Mouse (Mus musculus): Measurements from ENCODE around the gene Bcas3. TPM values are rescaled to one million over a fixed set of nuclear protein-coding genes. Genes with fewer than 3 reads are reported as not detected.

Bcas3 gene
- total RNA-seq, 1 experiment from 2014 or later: 19.2 TPM

DNA sequence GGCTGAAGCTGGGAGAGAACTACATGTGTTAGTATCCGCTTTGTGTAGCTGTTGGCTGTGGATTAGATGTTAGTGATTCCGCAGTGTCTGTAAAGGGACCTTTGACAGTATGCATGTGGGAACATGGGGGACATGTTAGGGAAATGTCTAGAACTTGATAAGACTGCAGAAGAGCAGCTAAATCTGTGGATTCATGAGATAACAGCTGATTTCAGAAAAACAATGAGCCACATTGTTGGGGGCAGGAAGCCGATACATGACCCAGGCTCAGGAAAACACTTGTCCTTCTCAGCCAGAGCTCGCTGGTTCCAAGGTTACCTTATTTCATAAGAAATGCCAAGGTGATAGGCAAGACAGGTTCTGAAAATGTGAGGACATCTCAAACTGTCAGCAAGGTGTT, 307.3 kb downstream of the Bcas3 start:
- no peak for ATAC-seq (replicated peaks in 1 of 2; ENCODE audit: insufficient read depth in 1 of 2, low FRiP score in 2 of 2, low TSS enrichment in 1 of 2, low read depth in 1 of 2, poor library complexity in 2 of 2, severe bottlenecking in 2 of 2)

DNA sequence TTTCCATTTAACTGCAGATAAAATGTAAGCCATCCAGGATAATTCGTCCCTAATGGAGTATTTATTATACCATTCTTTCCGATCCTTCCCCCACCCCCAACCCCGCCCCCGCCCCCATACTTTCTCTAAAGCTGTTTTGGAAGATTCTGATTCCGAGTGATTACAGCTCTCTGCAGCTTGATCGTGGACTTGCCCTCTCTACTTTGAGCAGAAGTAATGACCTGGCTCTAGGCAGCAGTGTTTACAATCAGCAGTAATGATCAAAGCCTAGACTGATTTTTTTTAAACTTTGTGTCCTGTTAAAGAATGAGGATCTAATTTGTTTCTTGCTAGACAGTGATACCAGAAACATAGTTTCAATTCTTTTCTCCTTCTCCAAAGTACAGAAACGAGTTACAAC, 314.2 kb downstream of the Bcas3 start:
- no peak for ATAC-seq (replicated peaks in 1 of 2; ENCODE audit: insufficient read depth in 1 of 2, low FRiP score in 2 of 2, low TSS enrichment in 1 of 2, low read depth in 1 of 2, poor library complexity in 2 of 2, severe bottlenecking in 2 of 2)

DNA sequence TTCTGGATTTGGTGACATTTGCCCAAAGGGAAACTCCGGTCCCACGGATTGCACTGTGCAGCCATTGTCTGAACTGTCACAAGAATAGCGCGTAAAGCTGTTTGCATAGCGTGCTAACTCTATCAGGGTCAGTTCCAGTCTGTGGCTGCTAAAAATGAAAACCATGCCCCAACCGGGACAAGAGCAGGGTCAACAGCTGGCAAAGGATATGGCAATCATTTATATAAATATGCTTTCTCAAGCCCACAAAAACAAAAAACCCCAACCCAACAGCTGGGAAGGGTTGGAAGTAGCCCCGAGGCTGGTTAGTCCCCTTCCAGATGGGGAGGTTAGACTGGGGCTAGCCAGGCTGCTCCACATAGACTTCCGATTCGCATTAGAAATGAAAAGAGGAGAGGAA, 314.8 kb downstream of the Bcas3 start:
- ATAC-seq (replicated peaks in 1 of 2; ENCODE audit: insufficient read depth in 1 of 2, low FRiP score in 2 of 2, low TSS enrichment in 1 of 2, low read depth in 1 of 2, poor library complexity in 2 of 2, severe bottlenecking in 2 of 2): no peak

- ATAC-seq (replicated peaks in 1 of 2; ENCODE audit: insufficient read depth in 1 of 2, low FRiP score in 2 of 2, low TSS enrichment in 1 of 2, low read depth in 1 of 2, poor library complexity in 2 of 2, severe bottlenecking in 2 of 2): no peak
Measured at GRCm38 (mm10) chr11:85672881-85673475, 320.0 kb downstream of the Bcas3 start.

DNA sequence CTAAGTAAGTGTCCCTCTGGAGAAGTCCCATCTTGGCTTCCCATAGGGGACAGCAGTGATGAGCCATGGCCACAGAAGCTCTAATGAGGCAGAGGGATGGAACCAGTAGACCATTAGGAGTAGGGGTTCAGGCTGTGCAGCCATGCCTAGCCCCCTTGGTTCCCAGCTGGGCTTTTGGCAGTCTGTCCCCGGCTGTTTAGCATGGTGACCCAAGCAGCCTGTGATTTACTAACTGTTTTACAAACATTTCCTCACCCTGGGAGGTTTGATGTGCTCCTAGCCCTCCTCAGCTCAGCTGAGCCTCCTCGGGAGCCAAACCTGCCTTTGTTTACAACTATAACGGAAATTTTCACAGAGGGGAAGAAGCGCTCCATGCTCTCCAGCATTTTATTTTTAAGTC, 322.3 kb downstream of the Bcas3 start:
- ATAC-seq (replicated peaks in 1 of 2; ENCODE audit: insufficient read depth in 1 of 2, low FRiP score in 2 of 2, low TSS enrichment in 1 of 2, low read depth in 1 of 2, poor library complexity in 2 of 2, severe bottlenecking in 2 of 2): no peak

DNA sequence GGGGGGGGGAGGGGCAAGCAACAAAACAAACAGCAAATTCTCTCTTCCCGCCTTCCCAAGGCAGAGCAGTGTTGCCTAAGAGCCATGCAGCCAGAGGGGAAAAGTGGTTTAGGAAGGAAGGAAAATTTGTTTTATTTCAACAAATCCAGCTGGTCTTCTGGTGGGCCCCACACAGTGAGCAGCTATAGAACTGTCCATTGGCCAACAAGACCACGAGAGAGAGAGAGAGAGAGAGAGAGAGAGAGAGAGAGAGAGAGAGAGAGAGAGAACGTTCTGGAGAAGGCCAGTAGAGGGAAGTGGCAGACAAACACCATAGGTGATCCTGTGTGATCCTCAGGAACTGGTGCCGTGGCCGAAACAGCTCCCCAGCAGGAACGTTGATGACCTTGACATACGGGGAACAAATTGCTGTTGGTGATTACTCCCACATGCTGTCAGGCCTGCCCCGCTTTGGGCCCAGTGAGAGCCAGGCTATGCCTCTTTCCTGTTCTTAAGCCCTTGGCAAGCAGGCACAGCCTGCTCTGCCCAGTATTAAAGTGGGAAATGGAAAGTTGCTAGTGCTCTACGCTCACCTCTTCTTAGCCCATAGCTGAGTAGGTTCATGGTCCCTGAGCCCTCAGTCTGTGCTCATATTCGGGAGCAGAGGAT, 323.5 kb downstream of the Bcas3 start:
- ATAC-seq (replicated peaks in 1 of 2; ENCODE audit: insufficient read depth in 1 of 2, low FRiP score in 2 of 2, low TSS enrichment in 1 of 2, low read depth in 1 of 2, poor library complexity in 2 of 2, severe bottlenecking in 2 of 2): no peak

DNA sequence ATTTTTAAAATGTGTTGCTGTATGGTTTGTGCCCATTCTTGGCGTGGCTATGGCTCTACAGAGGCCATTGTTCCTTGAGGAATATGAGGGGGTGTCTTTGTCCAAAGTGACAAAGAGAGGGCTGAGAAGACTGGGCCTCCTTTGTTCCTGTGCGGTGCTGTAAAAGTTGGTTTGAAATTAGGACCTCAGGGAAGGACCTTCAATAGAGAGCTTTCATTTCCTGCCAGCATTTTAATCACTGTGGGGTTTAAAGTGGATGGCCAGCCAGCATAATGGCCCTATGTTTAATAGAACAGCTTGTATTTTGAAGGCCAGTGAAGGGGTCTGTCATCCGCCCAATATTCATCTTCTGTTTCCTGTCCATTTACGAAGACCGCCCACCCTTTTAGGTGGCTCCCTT, 325.7 kb downstream of the Bcas3 start:
- ATAC-seq (replicated peaks in 1 of 2; ENCODE audit: insufficient read depth in 1 of 2, low FRiP score in 2 of 2, low TSS enrichment in 1 of 2, low read depth in 1 of 2, poor library complexity in 2 of 2, severe bottlenecking in 2 of 2): no peak

DNA sequence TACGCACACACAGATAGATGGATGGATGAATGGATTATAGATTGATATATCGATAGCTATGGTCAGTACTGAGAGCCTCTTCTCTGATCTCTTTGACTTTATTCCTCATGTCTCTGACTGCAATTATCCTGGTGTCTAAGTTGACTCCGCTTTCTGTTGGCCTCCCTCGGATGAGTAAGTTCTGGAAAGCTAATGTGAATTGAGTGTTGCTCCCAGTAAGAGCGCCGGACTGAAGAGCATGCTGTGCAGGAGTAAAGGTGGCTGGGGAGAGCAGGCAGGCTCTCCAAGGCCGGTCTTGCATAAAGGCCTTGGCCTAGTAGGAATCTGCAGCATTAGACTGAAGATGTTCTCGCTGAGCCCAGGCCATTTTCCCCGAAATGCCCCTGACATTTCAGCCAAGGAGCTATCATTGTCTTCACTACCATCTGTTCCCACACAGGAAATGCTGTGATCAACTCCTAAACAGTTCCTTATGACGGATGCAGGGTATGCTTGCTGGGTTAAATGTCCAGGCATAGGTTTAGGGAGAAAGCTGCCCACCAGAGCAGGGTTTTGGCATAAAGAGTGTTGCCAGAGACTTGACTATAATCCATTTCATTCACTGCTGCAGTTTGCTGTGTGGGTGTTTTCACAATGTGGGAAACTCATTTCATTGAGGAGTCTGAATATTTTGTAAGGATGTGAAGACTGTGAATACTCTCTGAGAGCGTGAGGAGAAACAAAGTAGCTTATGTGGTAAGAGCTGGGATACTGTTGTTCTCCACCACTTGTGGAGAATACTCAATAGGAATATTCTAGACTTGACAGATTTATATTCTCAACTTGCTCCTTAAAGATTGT, 328.8 kb downstream of the Bcas3 start:
- ATAC-seq (replicated peaks in 1 of 2; ENCODE audit: insufficient read depth in 1 of 2, low FRiP score in 2 of 2, low TSS enrichment in 1 of 2, low read depth in 1 of 2, poor library complexity in 2 of 2, severe bottlenecking in 2 of 2): no peak

DNA sequence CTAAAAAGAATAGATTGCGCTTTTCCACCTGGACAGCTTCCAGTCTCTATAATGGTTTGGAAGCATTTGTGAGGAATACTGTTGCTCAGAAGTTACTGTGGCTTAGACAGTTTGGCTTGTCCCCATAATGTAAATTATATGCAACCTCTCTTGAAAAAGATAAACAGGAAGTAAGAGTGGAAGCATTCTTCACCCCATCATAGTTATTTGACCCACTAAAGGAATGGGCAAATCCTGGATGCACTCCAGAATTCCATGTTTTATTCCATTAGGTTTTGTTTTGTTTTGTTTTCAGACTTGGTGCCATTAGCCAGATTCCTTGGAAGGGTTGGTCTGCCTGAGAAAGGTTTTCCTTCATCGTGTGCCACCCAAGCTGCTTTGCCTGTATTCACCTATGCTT, 332.0 kb downstream of the Bcas3 start:
- no peak for ATAC-seq (replicated peaks in 1 of 2; ENCODE audit: insufficient read depth in 1 of 2, low FRiP score in 2 of 2, low TSS enrichment in 1 of 2, low read depth in 1 of 2, poor library complexity in 2 of 2, severe bottlenecking in 2 of 2)

DNA sequence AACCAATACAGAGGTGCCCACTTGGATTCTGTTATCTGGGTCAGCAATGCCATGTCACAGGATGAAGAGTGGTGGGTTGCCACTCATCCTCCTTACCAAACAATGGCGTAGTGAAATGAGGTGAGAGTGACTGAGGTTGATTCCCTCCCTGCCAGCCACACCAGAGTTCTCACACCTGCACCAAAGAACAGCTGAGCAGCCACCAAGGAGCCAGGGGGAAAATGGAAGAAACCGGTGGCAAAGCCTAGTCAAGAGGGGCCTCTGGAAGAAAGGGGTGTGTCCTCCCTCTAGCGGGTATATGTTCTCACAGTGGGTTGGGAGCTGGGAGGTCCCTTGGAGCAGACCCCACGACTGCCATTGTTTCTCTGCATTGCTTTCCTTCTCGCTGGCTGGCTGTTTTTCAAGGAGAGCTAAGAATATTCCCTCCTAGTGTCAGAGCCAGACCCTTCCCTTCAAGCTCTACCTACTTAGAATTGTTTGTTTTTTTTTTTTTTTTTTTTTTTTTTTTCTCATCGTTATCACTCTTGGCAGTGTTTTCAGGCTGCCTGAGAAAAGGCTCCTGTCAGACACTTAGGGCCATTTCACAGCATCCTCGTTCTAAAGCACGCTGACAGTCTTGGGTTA, 335.0 kb downstream of the Bcas3 start:
- no peak for ATAC-seq (replicated peaks in 1 of 2; ENCODE audit: insufficient read depth in 1 of 2, low FRiP score in 2 of 2, low TSS enrichment in 1 of 2, low read depth in 1 of 2, poor library complexity in 2 of 2, severe bottlenecking in 2 of 2)

DNA sequence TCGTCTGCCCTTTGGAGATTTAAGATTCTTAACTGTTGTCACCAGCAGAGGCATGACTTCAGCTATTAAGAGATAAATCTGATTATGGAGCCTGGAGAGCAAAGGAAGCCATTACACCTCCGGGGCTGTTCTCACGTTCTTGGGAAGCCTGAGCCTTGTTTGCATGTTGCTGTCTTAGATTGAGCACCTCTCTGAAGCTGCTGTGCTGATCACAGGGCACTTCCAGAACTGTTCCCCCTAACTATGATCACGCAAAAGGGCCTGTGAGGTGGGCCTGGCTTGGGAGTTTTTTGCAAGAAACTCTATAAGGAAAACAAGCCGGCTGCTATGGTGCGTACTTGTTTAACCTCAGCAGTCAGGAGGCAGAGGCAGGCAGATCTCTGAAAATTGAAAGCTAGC, 335.5 kb downstream of the Bcas3 start:
- no peak for ATAC-seq (replicated peaks in 1 of 2; ENCODE audit: insufficient read depth in 1 of 2, low FRiP score in 2 of 2, low TSS enrichment in 1 of 2, low read depth in 1 of 2, poor library complexity in 2 of 2, severe bottlenecking in 2 of 2)

DNA sequence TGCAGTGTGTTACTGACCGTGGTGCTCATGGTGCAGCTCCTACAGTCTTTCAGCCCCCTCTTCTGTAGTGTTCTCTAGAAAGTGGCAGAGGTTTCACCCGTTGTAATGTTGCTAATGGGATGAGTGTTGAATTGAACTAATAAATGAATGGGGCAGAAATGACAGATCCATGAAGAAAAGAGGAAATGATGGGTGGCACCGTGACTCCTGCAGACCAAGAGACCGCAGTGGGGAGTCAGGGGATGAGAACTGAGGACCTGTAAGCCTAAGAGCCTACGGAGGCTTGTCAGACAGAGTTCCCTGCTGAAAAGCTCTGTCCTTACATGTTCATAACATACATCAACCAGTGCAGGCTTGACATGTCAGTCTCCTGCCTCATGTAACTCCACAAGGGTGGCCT, 336.3 kb downstream of the Bcas3 start:
- ATAC-seq (replicated peaks in 1 of 2; ENCODE audit: insufficient read depth in 1 of 2, low FRiP score in 2 of 2, low TSS enrichment in 1 of 2, low read depth in 1 of 2, poor library complexity in 2 of 2, severe bottlenecking in 2 of 2): no peak

GRCm38 (mm10) chr11:85691285-85691684, 338.3 kb downstream of the Bcas3 start:
- ATAC-seq (replicated peaks in 1 of 2; ENCODE audit: insufficient read depth in 1 of 2, low FRiP score in 2 of 2, low TSS enrichment in 1 of 2, low read depth in 1 of 2, poor library complexity in 2 of 2, severe bottlenecking in 2 of 2): no peak

DNA sequence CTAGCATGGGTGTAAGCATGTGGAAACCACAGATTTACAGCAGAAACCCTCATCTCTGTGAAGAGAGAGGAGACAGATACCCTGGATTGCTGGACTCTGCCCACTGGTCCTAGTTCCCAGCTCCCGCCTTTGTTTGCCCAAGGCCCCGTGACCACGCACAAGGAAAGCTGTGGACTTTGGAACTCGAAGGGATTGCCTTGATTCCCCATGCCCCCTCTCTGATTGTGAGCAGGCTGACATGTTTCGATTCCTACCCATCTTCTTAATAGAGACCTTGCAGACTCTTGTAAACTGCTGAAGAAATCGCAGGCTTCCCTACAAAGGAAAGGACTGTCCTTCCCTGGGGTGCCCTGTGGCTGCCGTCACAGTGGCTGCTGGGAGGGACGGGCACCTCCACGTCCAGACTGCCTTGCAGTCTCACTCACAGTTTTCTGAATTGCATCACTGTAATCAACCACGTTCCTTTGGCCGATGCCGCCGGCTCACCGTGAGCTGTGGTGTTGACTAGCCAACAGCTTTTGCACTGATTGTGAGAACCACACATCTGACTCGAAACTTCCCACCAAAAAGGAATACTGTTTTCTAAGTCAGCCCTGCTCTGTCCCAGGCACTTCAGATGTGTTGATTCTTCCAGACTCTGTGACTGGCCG, 342.8 kb downstream of the Bcas3 start:
- ATAC-seq (replicated peaks in 1 of 2; ENCODE audit: insufficient read depth in 1 of 2, low FRiP score in 2 of 2, low TSS enrichment in 1 of 2, low read depth in 1 of 2, poor library complexity in 2 of 2, severe bottlenecking in 2 of 2): no peak

- ATAC-seq (replicated peaks in 1 of 2; ENCODE audit: insufficient read depth in 1 of 2, low FRiP score in 2 of 2, low TSS enrichment in 1 of 2, low read depth in 1 of 2, poor library complexity in 2 of 2, severe bottlenecking in 2 of 2): no peak
Measured at GRCm38 (mm10) chr11:85696491-85697398, 343.8 kb downstream of the Bcas3 start.

DNA sequence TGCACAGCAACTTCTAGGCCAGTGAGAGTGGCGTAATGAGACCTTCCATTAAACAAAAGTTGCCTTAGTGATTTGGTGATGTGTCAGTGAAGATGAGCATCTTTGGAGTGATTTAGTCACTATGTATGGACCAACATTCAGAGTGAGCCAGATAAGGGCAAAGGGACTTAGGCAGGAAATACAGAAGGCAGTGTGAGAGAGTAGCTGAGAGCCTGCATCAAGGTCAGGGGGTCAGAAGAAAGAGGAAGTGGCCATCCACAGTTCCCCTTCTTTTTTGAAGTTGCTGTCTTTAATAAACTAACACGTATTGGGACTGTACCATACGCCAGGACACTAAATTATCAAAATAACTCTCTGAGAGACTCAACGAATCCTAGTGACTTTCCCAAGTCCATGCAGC, 344.5 kb downstream of the Bcas3 start:
- peak in 1 of 2 experiments; percentile 12; a peak in 2 of 4 replicates for ATAC-seq (replicated peaks in 1 of 2; ENCODE audit: insufficient read depth in 1 of 2, low FRiP score in 2 of 2, low TSS enrichment in 1 of 2, low read depth in 1 of 2, poor library complexity in 2 of 2, severe bottlenecking in 2 of 2)

GRCm38 (mm10) chr11:85698242-85698641, 345.3 kb downstream of the Bcas3 start:
- no peak for ATAC-seq (replicated peaks in 1 of 2; ENCODE audit: insufficient read depth in 1 of 2, low FRiP score in 2 of 2, low TSS enrichment in 1 of 2, low read depth in 1 of 2, poor library complexity in 2 of 2, severe bottlenecking in 2 of 2)

Data from hematopoietic stem cell, adult 5-6 weeks (primary cell).